Mouse (Mus musculus): ENCODE measurements around the gene R3hdm1. TPM values are rescaled to one million over a fixed set of nuclear protein-coding genes. Genes with fewer than 3 reads are reported as not detected.
A peak's percentile ranks its signal among the peaks of the same experiment; 100 is the strongest.

R3hdm1 gene
- total RNA-seq (2015) (110 and 111 TPM in 2 replicates), total RNA-seq (2017) (26.4 and 36.9 TPM in 2 replicates)

DNA sequence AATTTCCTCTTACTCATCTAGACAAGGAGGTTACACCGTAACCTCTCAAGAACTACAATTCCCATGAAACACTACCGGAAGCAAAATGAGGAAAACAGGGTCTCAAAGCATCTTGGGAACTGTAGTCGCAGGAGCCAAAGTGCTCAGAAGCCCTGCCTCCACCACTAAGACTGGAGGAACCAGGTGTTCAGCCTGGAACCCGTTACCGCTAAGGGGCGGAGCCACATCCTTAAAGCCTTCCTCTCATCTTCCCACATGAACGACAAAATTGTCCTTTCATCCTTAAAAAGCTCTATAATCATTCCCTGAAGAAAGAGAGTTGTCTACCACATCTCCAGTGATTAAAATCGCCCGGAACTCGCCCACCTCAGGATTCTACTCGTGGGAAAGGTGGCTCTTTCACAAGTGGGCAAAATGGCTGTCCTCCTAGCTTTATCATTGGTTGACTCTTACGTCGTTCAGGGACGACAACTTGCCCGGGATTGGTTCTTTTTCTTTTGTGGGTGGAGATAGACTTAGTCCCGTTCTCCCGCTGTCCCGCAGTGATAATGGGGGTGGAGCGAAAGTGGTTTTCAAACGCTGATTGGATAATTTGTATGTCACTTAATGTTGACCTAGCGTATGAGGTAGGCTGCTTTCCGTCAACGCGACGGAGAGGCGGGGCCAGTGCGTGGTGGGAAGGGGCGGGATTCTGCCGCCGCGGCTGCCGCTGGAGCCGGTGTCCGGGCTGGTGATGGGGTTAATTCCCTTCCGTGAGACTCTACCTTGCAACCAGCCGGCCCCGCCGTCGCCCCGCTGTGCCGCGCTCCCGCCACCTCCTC is at the start of gene R3hdm1, which contains the start of gene Zranb3:
R3hdm1 (plus strand) TSS at position 661 of the 821 bp plus-strand sequence.
Zranb3 (minus strand) TSS at position 407 of the 821 bp plus-strand sequence.
- ATAC-seq (ENCODE audit: poor library complexity, severe bottlenecking) = peak; percentile 86

- peak; percentile 56 for ATAC-seq (ENCODE audit: poor library complexity, severe bottlenecking)
Measured at GRCm38 (mm10) chr1:128057269-128057668, 45.8 kb upstream of the R3hdm1 start.

DNA sequence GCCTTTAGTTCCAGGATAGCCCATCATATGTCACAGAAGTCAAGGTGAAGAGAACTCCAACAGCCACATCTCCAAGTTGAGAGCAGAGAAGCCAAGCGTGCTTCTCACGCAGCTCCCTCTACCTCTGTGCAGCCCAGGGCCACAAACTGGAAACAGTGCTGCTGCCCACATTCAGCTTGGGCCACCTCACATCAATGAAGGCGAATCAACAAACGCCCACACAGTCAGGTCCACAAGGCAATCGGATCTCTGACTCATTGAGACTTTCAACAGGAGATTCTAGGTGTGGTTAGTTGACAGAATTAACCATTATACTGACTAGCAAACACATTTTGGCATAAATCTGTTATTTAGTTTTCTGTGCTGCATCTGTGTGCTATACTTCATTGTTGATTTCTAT is 44.5 kb upstream of the R3hdm1 start:
- no peak for ATAC-seq (ENCODE audit: poor library complexity, severe bottlenecking)

DNA sequence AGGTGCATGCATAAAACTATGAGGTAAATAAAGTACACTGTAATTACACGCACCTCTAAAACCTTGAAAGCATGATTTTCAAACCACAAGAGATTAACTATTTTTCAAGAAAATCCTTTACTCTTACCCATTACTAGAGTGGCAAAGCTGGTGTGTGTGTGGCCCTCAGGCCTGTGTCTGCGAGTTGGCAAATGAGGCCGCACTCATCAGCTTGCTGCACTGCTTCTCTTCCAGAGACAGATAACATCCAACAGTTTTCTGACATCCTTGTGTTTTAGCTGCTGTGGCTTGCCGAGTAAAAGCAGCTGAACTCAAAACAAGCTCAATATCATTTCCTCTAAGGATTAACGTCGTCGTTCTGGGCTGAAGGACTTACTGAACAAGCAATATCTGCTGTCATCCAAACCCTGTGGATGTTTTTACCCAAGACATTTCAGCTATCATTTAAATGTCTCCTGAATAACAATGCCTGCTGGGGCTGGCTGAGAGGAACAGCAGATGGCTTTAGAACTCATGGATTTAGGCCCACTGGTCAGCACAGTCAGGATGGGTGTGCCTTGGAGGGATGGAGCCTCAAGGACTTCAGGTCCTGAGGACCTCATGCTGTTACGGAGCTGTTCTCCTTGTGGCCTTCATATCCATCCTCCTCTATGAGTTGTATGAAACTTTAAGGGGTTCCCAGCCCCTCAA is 42.3 kb upstream of the R3hdm1 start:
- no peak for ATAC-seq (ENCODE audit: poor library complexity, severe bottlenecking)

DNA sequence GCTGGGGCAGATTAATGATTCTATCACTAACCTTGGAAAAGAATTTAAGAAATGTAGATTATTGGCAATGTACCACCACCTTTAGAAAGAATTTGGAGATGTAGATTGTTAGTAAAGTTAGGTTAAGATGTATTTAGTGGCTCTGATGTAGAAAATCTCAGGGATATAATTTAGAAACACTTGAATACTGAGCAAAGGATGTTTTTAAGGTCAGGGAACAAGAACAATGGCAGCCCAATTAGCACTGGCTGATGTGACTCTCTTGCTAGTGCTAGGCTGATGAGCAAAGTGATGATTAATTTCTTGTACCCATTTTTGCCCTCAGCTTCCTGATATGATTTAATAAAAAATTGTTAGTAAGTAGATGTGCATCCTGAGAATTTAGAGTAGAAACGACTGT is 41.7 kb upstream of the R3hdm1 start:
- no peak for ATAC-seq (ENCODE audit: poor library complexity, severe bottlenecking)

GRCm38 (mm10) chr1:128062167-128062566 is 40.9 kb upstream of the R3hdm1 start:
- no peak for ATAC-seq (ENCODE audit: poor library complexity, severe bottlenecking)

GRCm38 (mm10) chr1:128064716-128065115 is 38.4 kb upstream of the R3hdm1 start:
- no peak for ATAC-seq (ENCODE audit: poor library complexity, severe bottlenecking)

- 0 out of 2 replicates have a peak, but pooled peaks have one; percentile 10 for ATAC-seq (ENCODE audit: poor library complexity, severe bottlenecking)
Measured at GRCm38 (mm10) chr1:128068945-128069397, 34.1 kb upstream of the R3hdm1 start.

DNA sequence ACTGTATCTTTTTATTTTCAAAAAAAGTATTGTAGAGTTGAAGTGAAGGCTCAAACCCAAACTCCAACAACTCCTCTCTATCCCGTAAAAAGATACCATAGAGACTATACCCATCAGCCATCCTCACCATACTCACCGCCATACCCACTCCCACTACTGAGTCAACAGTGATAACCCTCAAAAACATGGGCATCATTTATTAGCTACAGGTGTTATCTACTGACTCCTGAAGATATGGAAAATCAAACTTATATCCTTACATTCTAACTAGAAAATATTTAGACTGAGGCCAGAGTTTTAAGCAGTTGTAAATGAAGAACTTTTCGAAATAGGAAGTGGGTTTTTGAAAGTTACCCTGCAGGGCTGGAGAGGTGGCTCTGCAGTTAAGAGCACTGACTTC is 33.1 kb upstream of the R3hdm1 start:
- ATAC-seq (ENCODE audit: poor library complexity, severe bottlenecking) = no peak

- ATAC-seq (ENCODE audit: poor library complexity, severe bottlenecking) = no peak
Measured at GRCm38 (mm10) chr1:128073051-128073450, 30.1 kb upstream of the R3hdm1 start.

GRCm38 (mm10) chr1:128076791-128077479 is 26.2 kb upstream of the R3hdm1 start:
- no peak for ATAC-seq (ENCODE audit: poor library complexity, severe bottlenecking)

DNA sequence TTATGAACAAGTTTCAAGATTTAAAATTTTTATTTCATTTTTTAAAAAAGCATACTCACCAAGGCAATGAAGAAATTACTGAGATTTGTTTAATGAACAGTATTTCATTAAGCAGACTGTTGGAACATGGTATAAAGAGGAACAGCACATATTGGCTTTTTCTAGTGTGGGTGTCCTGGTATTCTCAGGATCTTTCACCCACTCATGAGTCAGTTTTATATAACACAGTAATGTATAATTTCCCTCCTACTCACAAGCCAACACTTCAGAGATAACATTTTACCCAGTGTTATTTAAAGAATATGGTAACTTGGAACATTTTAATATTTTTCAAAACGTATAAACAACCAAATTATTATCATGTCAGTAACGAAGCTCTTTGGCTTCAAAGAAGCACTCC is 25.3 kb upstream of the R3hdm1 start:
- no peak for ATAC-seq (ENCODE audit: poor library complexity, severe bottlenecking)

DNA sequence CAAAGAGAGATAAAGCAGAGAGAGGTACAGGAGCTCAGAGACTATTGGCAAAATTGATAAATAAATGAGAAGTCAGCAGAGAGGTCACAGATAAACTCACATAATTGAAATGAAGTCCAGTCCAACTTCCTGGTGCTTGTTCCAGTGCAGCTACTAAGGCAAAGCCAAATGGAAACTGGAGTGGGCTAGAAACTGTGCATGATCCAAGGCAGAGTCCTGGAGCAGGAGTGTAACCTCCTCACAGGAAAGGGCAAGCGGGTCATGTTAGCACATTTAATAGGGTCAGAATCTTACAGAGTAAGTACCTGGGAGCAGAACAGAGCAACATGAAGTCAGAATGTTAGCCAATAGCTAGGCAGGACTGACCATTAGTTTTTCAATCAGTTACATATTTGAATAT is 24.5 kb upstream of the R3hdm1 start:
- no peak for ATAC-seq (ENCODE audit: poor library complexity, severe bottlenecking)

DNA sequence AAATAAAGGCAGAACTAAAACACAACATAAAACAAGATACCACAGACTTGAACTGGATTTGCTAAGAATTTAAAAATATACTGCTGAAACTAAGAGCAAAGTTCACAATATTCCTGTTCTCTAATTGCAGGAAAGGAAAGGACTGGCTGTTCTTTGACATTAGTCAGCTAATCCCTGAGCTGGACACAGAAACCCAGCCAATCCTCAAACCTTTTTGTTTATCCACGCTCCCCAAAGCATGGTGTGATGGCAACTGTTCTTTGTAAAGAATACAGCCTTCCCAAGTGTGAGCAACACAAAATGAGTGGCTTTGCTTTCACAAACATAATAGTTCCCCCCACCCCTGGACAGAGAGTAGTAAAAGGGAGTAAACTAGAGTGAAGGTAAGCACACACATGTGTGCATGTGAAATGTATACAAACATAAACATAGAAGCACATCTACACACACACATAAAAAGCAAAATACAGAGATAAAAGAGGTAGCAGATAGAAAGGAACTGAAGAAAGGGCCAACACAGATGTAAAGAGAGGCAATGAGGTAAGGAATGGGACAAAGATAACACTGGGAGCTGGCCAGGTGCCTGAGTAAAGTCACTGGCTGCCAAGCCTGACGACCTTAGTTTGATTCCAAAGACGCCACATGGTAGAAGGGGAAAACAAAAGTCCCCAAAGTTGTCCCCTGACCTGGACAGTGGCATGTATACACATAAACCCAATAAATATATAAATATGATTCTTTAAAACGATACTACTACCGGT is 22.0 kb upstream of the R3hdm1 start:
- ATAC-seq (ENCODE audit: poor library complexity, severe bottlenecking) = no peak

GRCm38 (mm10) chr1:128081873-128082272 is 21.2 kb upstream of the R3hdm1 start:
- ATAC-seq (ENCODE audit: poor library complexity, severe bottlenecking) = no peak

- ATAC-seq (ENCODE audit: poor library complexity, severe bottlenecking) = no peak
Measured at GRCm38 (mm10) chr1:128082800-128083199, 20.3 kb upstream of the R3hdm1 start.

DNA sequence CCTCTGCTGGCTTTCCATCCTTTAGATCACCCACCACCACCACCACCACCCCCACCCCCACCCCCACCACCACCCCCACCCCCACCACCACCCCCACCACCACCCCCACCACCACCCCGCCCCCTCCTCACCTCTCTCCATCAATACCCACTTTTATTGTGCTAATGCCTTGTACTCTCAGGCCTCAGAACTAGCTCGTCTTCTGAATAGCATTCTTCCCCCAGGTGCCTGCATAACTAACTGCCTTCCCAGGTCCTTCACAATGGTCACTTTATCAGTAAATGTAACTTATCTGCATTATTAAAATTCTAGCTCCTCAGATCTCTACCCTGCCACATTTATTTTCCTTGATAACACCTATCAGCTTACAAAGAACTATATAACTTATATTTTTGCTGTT is 8.4 kb upstream of the R3hdm1 start:
- no peak for ATAC-seq (ENCODE audit: poor library complexity, severe bottlenecking)

- no peak for ATAC-seq (ENCODE audit: poor library complexity, severe bottlenecking)
Measured at GRCm38 (mm10) chr1:128098309-128098708, 4.8 kb upstream of the R3hdm1 start.

- peak; percentile 41 for ATAC-seq (ENCODE audit: poor library complexity, severe bottlenecking)
Measured at GRCm38 (mm10) chr1:128102251-128102640, 855 bp upstream of the R3hdm1 start.

GRCm38 (mm10) chr1:128103520-128104088 is 503 bp downstream of the R3hdm1 start:
- ATAC-seq (ENCODE audit: poor library complexity, severe bottlenecking) = peak; percentile 20

Measured in megakaryocyte, adult 5-6 weeks (primary cell).